Mouse (Mus musculus): ENCODE data around the gene Inpp5f.

DNA sequence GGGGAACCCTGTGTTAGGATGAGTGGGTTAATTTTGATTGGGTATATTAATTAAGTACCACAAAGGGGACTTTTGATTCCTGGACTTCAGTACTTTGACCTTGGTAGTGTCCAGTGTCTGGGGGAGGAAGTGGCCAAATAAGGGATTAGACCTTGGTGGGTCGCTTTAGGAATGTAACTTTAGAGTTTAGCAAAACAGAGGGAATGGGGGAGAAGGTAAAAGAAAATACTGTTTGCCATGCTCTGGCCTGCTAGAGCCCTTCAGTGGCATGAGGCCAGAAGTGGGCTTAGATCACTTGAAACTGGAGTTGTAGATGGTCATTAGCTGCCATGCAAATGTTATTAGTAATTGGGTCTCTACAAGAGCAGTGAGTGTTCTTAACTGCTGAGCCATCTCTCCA, 45.8 kb downstream of the Inpp5f start:
- no peak for TF ChIP-seq EP300 (IDR thresholded peaks at IDR 0.05; ENCODE audit: low read depth)
- TF ChIP-seq CTCF (IDR thresholded peaks at IDR 0.05; ENCODE audit: low read depth), result no peak

All from liver, postnatal 0 days (tissue).